Mouse (Mus musculus) C3H10T1/2 (cell line): ENCODE data around the gene Ppl. TPM values are rescaled to one million over a fixed set of nuclear protein-coding genes. Genes with fewer than 3 reads are reported as not detected.

Experiments used
- polyA plus RNA-seq, 2 experiments: library from polyadenylated mRNA; unstranded; fragments of >200 nt; fragmentation: generic; extraction: Trizol; gene quantifications; one replicate each; pipeline ENCODE4 v1.2.1; 2012; ENCODE audit warnings: missing spikeins in 2 of 2

Gene Ppl
- polyA plus RNA-seq = under 1 TPM in 1 of 2 experiments, not detected in 1; 0.98 TPM

DNA sequence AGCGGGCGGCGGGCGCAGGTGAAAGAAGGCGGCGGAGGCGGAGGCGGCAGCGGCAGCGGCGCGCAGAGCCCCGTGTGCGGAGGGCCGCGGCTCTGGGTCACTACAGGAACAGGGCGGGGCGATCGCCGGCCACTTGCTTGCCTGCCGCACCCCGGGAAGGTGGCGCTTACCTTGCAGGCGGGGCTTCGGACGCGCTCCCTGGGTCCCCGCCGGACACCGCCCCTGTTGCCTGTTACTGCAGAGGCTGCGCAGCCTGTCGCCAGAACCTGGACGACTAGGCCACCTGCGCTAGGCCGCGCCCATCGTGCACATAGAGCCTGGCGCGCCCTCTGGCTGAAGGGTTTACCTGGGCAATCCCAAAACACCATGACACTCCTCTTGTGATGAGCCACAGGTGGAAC is at the start of gene Ppl:
Gene Ppl, minus strand, starts transcription at position 21 of the 401 bp plus-strand sequence.

DNA sequence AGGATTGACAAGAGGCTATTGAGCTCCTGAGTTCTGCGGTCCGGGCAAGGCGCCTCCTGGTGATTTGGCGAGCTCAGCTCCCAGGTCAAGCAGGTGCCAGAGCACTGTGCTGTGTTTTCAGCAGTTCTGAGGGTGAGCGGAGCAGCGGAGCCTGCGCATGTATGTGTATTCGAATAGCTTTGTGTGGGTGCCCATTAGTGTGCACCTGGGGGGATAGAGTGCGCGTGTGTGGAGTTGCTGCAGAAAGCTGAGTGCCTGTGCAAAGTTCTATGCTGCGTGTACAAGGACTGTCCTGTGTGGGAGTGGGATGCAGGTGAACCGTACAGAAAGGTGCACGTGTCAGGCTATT is 14.8 kb upstream of the Ppl start, which contains the start of gene Sec14l5:
Gene Sec14l5, plus strand, starts transcription at position 73 of the 349 bp plus-strand sequence.

DNA sequence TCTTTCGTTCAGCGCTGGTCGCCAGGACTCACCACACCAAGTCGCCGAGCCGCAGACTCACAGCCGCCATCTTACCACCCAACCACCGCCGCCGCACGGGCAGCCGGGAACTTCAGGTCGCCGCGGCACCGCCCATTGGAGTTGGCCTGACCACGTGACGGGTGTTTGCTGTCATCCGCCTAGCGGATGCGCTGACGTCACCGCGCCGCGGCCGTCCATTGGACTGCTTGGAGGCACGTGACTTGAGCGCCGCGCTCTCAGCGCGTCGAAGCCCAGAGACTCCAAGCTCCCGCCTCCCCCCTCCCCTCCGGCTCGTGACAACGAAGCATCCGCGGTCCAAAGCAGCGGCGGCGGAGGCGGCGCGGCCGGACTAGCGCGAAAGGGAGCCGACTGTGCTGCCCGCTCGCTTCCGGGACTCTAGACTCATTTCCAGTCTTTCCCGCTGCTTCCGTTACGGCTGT is 82.4 kb downstream of the Ppl start, which contains the start of the genes Glyr1 and Ubn1:
Gene Glyr1, minus strand, starts transcription at position 90 of the 461 bp plus-strand sequence.
Gene Ubn1, plus strand, starts transcription at position 284 of the 461 bp plus-strand sequence.

Other genes starting within 250 kb of the Ppl start
- 10 to 100 TPM; 23.3 to 82.4 TPM for gene Mgrn1, start 246.2 kb downstream of the Ppl start, polyA plus RNA-seq
- gene Nudt16l1, start 193.7 kb downstream of the Ppl start, polyA plus RNA-seq = 10 to 100 TPM; 61.2 to 88.2 TPM
- gene Anks3, start 168.2 kb downstream of the Ppl start, polyA plus RNA-seq = 10 to 100 TPM; 14.6 to 57.4 TPM
- gene Sept12, start 134.6 kb downstream of the Ppl start, polyA plus RNA-seq = under 1 TPM; 0.02 to 0.38 TPM
- gene Smim22, start 125.1 kb downstream of the Ppl start, polyA plus RNA-seq = not detected
- 10 to 100 TPM; 26.6 to 33.8 TPM for gene Rogdi, start 118.9 kb downstream of the Ppl start, polyA plus RNA-seq
- gene Glyr1, start 82.6 kb downstream of the Ppl start, polyA plus RNA-seq = 10 to 100 TPM in 1 of 2 experiments, 1 to 10 TPM in 1; 8.3 to 41.7 TPM
- 10 to 100 TPM in 1 of 2 experiments, 1 to 10 TPM in 1; 4.8 to 22.5 TPM for gene Ubn1, start 82.4 kb downstream of the Ppl start, polyA plus RNA-seq
- under 1 TPM; 0.01 to 0.05 TPM for gene Sec14l5, start 14.7 kb upstream of the Ppl start, polyA plus RNA-seq
- 10 to 100 TPM; 14.6 to 16.9 TPM for gene Nagpa, start 71.6 kb upstream of the Ppl start, polyA plus RNA-seq
- gene AU021092, start 89.9 kb upstream of the Ppl start, polyA plus RNA-seq = 1 to 10 TPM; 4.4 to 5.7 TPM
- 10 to 100 TPM; 22.6 to 35.8 TPM for gene Alg1, start 101.2 kb upstream of the Ppl start, polyA plus RNA-seq
- gene Eef2kmt, start 123.6 kb upstream of the Ppl start, polyA plus RNA-seq = 10 to 100 TPM; 15.8 to 26.7 TPM